Mouse (Mus musculus): ENCODE measurements around the gene A3galt2.

The A3galt2 gene

DNA sequence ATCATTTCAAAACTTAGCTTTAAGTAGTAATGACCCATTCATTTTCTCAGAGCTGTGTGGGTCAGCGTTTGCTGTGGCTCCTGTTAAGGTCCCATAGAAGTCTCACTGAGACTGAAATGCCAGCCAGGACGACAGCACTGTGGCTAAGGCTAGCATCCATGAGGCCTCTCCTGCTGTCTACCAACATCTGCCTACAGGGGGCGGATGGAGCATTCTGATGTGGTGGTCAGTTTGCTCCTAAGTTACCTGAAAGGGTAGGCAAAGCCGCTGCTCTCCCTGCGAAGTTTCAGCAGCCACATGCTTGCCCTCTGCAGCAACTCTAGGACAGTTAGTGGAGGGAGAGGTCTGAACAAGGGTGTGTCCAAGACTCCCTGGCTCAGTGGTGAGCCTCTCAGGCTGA is 4.2 kb upstream of the A3galt2 start:
- in situ Hi-C loops (cut with MboI, MseI): no loop called here

DNA sequence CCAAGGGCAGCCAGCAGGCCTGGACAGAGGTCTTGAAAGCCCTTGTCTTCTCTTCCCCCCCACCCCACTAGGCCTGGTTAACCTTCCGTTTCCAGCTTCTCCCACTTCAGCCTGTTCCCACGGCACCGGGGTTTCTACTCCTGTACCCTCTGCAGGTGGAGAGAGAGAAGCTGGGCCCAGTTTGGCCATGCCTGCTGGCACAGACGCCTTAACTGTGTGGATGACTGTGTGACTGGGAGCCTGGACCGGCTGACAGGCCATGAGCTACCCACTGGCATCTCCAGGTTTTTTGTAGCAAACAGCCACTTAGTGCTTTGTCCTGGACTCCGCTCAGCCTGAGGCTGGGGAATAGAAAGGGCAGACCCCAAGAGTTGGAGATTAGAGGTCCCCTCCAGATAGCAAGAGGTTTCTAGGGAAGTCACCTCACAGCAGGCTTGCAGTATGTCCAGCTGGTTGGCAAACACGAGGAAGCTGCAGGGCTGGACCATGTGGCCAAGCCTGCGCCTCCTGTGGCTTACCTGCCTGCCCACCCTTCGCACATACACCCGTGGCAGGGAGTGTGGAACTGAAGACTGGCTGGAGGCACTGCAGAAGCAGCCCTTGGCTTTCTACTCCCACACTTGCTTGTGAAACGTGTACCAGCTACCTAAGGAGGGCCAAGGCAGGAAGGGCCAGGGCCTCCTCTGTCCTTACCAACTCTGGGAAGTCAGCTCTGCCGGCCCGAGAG is 3.0 kb upstream of the A3galt2 start:
- in situ Hi-C loops (cut with MboI, MseI): no loop called here

DNA sequence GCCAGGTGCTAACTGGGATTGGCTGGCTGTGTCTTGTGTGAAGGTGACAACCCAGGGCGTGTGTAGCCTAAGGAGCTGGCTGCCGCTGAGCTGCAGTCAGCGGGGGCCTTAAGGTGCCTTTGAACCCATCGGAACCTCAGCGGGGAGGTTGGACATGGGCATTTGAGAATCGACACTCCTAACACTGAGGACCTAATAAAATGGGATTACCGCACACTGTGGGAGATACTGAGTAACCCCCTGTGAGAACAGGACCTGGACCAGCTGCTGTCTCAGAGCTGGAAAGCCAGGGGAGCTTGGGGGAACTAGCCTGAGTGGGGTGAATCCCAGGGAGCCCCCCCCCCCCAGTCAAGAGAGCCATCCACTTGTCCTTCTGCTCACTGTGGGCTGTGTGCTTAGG is 1.6 kb upstream of the A3galt2 start:
- in situ Hi-C loops (cut with MboI, MseI): no loop called here

DNA sequence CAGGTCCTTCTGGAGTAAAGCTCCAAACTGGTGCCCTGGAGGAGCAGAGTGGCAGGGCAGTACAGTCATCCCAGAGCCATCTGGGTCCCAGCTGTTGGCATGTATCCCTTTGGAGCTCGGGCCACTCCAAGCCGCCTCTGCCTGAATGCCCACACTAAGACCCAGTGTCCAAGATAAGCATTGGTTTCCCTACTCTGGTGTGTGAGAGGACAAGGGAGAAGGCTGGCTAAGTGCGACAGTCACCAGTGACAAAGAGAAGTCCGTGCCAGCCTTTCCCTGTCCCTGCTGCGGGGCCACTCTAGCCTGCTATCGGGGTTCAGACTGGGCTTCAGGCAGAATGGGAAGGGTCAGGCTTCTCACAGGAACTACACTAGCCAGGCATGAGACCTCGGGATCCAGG is 736 bp downstream of the A3galt2 start:
- in situ Hi-C loops (cut with MboI, MseI): no loop called here

DNA sequence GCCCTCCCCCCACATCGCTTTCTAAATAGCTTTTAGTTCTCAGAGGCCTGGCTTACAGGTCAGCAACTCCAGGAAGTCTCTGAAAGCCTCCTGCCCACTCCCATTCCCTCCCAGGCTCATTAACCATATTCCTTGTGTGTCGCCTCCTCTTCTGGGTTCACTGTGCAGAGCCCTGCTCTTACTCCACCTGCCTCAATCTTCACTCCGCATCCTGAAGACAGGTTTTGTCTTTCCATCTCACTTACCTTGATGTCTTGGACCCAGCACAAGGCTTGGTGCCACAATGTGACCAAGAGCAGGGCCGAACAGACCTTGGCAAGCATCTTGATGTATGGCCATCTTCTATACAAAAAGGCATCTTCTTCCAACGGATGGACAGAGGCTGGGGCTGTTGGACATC is 4.0 kb downstream of the A3galt2 start:
- in situ Hi-C loops (cut with MboI, MseI): no loop called here

DNA sequence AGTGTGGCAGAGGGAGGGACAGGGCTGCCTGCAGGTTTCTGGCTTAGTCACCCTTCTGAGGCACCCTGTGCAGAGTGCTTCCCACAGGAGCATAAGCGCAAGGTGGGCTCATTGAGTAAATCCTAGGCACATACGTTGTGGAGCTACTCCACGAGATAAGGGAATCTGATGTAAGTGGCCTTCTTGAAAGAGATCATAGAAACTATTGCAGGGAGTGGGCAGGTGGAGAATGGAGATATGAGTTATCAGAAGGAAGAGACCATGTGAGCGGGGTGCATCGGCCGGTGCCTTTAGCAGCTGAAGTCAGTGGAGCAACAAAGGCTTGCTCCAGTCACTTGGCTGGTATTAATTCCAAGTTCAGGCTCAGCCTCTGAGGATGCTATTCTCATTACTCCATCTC is 4.9 kb downstream of the A3galt2 start:
- in situ Hi-C loops (cut with MboI, MseI): loop anchor here (10.0 kb wide), 1 partner anchor 95 kb away; no protein-coding TSS in a partner anchor

DNA sequence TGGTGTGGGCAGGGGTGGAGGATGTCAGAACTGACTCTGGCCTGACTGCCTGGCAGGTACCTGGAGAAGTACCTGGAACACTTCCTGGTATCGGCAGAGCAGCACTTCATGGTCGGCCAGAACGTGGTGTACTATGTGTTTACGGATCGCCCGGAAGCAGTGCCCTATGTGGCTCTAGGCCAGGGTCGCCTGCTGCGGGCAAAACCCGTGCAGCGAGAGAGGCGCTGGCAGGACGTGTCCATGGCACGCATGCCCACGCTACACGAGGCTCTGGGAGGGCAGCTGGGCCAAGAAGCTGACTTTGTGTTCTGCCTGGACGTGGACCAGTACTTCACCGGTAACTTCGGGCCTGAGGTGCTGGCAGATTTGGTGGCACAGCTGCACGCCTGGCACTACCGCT is 11.8 kb downstream of the A3galt2 start:
- in situ Hi-C loops (cut with MboI, MseI): loop anchor here (10.0 kb wide), 1 partner anchor 88 kb away; no protein-coding TSS in a partner anchor

DNA sequence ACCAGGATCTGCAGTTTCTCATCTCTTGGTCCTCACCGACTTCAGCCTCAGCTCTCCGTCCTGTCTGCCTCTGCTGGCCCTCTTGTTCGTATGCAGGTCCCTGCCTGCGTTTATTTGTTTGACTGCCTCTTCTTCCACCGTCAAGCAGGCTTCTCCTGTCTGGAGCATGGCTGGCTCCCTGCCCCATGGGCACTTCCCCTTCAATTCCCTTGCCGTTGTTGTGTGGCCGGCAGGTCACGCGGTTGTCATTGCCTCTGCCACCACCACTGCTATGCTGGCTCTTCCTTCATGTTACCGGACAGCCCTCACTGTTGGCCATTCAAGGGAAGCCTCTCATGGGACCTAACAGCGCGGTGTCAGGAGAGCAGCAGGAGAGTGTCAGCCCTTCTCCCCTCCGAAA is 13.0 kb downstream of the A3galt2 start:
- in situ Hi-C loops (cut with MboI, MseI): loop anchor here (10.0 kb wide), 1 partner anchor 87 kb away; no protein-coding TSS in a partner anchor

DNA sequence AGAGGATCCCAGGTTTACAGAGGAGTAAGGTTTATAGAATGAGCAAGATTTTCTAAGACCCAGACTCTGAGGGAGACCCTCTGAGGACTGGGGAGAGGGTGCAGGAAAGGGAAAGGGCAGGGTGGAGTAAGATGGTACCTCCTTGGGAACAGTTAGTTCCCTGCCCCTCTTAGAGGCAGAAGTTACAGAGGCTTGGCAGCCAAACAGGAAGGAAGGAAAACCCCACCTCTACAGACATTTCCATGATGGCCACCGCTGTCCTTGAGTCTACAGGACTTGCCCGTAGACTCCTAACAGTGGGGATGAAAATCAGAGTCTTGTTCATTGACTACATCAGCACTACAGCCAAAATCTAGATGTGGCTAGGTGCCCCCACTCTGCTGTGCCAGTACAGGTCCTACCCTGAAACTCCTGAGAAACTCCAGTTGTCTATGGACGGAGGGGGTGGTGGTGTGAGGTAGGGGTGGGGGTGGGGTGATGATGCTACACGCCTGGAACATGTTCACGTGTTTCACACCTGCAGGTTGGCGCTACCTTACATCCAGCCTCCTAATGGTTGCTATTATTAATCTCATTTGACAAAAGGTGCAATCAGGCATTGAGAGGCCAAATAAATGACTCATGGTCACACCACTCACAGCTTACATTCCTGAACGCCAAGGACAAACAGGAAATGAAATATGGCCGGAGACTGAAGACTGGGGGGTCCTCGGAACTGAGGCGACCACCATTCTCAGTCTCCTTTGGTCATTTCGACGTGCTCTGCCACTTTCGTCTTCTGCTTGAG is 14.6 kb downstream of the A3galt2 start:
- in situ Hi-C loops (cut with MboI, MseI): loop anchor here (10.0 kb wide), 1 partner anchor 85 kb away; no protein-coding TSS in a partner anchor

DNA sequence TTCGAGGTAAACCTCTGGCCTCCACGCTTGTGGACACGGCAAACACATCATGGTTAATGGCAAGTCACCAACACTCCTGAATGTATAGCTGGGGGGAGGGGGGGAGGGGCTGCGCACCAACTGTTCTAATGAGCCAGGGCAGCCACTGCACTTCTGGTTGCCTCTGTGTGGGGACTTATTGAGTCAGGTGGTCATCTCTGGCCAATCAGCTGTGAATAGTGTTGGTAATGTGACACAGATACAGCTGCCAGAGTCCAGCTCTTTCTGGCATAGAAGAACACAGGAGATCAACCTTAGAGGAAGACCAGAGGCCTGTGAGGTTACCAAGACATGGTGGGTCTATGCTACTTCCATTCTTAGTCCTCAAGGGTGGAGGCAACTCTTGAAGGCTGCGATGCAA is 15.5 kb downstream of the A3galt2 start:
- in situ Hi-C loops (cut with MboI, MseI): no loop called here

DNA sequence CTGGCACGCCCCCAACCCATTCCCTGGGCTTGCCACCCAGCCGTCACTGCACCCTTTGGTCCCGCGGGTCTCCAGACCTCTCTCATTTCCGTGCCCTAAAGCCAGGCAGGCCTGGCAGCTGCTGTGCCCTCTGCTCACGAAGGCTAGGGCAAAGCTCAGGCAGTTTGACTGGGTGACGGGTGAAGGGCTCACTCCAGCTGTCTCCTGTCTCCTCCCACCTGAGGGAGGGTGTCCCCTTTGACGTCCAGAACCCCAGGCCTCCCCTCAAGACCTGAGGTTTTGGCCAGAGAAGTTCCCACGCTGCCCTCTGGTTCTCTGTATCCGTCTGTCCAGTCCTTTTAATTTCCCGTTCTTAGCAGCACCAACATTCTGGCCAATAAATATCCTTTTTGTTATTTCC is 18.7 kb downstream of the A3galt2 start:
- in situ Hi-C loops (cut with MboI, MseI): no loop called here

DNA sequence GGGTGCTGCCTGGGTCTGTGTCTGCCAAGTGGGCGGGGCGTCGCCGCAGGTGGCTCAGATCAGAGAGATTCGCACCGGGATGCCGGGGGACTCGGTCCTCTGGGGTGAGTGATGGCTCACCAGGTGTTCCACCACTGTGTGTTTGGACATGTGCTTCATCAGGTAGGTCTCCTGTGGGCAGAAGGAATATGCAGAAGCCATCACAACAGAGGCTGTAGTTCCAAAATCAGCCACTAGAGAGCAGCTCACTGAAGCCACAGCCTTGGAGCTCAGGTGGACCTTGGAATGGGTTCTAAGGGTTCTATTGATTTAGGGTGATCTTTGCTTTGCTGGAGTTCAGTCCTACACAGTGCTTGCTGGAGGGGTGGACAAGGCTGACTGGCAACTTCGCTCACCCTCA is 19.3 kb downstream of the A3galt2 start:
- in situ Hi-C loops (cut with MboI, MseI): no loop called here

DNA sequence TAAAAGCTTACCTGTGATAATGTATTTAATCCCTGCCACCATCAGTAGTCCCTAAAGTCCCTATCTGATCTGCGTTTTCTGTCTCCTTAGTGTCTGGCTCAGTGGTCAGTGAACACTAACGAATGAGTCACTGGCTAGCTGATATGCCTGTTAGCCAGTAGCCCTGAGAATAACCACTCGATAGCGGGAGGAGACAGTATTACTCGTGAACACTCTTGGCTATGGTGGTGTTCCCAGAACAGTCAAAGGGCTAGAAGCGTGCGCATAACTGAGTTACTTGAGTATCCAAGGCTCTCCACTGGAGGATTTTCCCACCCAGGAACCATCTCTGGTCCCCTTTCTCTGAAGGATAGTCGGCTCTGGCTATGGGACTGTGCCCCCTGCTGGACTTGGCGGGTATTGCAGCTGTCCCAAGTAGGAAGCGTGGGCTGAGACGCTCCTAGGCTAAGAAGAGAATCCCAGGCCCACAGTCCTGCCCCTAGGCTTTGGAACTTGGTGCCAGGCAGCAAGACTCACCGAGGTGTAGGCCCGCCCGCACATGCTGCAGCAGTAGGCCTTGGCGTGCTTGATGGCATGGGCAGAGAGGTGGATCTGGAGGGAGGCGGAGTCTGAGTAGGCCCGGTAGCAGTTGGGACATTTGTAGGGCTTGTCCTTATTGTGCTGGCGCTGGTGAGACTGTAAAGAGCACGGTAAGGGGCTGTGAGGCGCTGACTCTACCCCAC is 21.6 kb downstream of the A3galt2 start:
- in situ Hi-C loops (cut with MboI, MseI): no loop called here

DNA sequence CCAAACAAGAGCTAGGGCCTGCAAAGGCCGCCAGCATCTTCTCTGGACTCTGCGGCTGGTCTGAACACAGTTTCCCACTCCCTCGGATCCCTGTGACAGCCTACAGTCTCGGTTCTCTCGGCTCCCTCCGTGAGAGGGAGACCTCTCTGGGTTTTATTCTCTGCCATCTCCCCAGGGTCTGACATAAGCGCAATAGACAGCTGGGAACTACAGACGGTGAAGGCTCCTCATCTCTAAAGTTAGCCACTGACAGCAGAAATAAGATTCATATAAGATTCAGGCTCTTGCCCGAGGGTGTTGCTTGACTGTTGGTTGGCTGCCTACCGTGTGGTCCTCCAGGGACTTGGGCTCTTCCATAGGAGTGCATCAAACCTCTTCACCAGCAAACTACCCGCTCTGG is 22.4 kb downstream of the A3galt2 start:
- in situ Hi-C loops (cut with MboI, MseI): no loop called here

DNA sequence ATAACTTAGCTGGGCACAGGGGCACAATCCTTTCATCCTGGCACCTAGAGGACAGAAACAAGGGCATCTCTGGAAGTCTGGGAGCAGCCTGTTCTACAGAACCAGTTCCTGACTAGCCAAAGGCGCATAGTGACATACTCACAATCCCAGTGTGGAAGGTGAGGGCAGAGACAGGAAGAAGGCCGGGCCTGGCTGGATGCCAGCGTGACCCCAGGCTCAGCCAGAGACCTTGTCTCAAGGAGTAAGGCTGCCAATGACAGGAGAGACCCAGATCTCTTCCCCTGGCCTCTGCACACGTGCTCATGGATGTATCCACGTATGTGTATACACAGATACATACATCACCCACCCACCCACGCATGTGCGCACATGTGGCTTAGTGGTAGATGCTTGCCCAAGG is 26.9 kb downstream of the A3galt2 start:
- in situ Hi-C loops (cut with MboI, MseI): no loop called here

DNA sequence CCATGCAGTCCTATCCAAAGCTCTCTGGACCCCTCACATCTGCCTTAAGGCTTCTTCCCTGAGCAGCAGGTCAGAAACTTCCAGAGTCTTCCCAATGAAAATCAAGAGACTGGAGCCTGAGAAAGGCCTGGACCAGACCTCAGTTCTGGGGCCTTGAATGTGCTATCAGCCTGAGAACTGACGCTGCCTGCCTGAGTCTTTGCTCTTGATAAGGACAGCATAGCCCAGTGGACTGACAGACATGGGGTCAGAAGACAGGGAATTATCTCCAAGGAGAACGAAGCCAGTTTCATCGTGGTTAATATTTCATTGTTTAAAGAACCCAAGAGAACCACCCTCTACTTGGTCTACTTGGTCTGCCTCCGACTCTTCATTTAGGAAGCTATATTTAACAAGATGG is 27.5 kb downstream of the A3galt2 start:
- in situ Hi-C loops (cut with MboI, MseI): no loop called here

DNA sequence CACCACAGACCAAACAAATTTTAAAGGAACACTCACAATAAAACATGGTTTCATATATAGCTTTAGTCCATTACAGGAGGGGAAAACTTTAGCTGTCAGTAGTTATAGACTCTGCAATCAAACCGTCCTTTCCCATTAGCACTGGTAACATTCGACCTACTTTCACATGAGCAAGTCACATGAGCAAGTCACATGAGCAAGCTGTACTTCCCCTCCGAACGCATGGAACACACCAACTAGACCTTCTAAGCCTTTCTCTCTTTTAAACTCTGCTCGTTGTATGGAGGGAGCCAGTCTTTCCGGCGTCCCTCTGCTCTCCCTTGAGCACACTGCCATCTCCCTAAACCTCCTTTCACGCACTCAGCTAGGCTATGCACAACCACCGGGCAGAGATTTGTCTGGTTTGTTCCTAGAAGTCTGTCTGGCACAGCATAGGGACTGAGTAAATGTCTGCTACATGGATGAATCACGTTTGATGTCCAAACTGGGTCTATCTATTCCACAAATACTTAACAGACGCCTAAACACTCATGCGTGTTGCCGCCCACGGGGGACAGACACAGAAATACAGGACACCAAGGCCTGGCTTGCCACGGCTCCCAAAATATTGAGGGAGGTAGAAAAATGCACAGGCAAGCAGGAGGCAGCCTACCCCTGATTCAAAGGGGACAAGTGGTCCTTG is 29.9 kb downstream of the A3galt2 start:
- in situ Hi-C loops (cut with MboI, MseI): no loop called here

DNA sequence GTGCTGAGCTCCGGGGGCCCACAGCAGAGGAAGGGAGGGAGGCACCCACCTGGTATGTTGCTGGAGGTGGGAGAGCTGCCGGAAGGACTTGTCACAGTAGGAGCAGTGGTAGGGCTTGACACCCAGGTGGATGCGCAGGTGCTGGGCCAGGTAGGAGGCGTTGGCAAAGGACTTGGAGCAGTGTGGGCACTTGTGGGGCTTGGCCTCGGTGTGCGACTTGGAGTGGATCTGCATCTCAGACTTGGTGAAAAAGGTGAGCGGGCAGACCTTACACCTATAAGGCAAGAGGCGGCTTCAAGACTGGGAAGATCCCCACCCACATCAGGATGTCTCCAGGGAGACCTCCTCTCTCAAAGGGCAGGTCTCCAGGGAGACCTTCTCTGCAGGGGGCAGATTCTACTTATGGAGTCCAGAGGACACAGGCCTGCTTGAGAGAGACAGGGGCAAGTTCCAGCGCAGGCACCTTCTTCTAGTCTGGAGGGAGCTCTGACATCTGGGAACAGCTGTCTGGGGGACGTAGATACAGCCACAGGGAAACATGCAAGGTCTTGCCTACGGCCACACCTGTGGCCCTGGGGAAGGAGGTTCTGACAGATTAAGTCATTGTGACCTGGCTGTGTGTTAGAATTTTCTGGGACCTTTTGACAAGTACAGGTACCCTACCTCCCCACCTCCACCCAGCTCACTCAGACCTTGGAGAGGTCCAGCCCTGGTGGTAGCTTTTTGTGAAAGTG is 30.9 kb downstream of the A3galt2 start:
- in situ Hi-C loops (cut with MboI, MseI): no loop called here

DNA sequence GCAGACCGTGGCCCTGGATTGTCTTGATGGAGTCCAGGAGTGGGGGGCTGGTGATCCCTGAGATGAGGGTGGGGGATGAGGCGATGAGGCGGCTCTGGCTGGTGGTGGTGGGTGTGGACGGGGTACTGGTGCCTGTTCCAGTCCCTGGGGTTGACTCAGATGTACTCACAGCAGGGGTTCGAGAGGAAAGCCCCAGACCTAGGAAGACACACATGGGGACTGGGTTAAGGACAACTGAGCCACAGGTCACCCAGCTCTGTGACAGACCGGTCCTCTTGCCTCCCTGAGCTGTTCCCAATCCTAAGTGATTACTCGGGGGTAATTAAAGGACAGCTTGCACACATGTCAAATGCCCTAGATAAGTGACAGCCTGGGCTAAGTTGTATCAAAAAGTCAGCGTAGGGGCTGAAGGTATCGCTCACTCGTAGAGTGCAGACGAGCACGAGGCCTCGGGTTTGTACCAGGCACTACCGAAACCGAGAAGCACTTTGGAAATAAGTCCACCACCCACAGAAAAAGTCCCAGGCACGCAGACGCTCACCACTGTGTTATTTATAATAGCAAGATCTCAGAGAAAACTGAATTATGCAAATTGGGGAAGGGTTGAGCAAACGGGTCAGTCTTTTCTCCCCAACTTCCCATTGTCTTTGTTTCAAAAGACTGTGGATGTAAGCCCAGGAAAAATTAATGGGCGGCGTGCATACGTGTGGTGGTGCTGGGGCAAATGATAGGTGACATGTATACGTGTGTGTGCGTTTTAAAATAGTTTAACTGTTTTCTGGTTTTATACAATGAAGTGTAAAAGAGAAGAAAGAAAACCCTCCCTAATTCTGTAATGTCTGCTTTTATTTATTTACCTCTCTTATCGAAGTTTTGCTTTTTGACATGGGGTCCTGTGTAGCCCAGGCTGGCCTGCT is 32.1 kb downstream of the A3galt2 start:
- in situ Hi-C loops (cut with MboI, MseI): no loop called here

DNA sequence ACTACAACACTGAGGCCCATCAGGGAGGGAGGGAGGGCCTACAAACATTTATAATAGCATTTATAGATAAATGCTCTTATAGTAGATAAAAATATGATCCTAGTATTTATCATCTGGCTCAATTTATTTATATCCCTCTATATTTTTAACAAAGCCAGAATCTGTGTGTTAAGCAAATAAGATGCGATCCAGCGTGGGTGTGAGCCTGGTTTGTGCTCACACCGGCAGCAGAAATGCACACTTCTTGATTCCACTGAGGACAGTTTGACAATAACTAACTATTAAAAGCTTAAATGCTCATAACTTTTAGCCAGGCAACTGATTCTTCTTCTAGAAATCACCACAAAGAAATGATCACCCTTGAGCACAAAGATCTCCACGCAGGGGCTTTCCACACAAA is 32.9 kb downstream of the A3galt2 start:
- in situ Hi-C loops (cut with MboI, MseI): no loop called here
